Mouse (Mus musculus) heart, embryonic 12.5 days (tissue): ENCODE measurements around the gene Prss54. TPM values are rescaled to one million over a fixed set of nuclear protein-coding genes. Genes with fewer than 3 reads are reported as not detected.

Source experiments
- ATAC-seq: fragments of 200-750 bp; cut with Nextera tagmentation; 2 replicates; pipeline ENCODE4 v1.8.0; 2017; ENCODE audit warnings: moderate TSS enrichment, moderate library complexity; ENCODE audit not compliant: insufficient number of reproducible peaks, low FRiP score
- H3K27ac ChIP-seq: fragments of 300-500 bp; sonication (generic); 2 replicates; pipeline ENCODE4 v1.5.1; 2016; ENCODE audit warnings: mild to moderate bottlenecking, moderate library complexity; ENCODE audit not compliant: poor library complexity, severe bottlenecking
- H3K27me3 ChIP-seq: fragments of 300-500 bp; sonication (generic); replicated peaks from 2 replicates; pipeline ENCODE4 v1.6.1; 2016; ENCODE audit warnings: mild to moderate bottlenecking, moderate library complexity
- H3K36me3 ChIP-seq: fragments of 300-500 bp; sonication (generic); 2 replicates; pipeline ENCODE4 v1.6.1; 2016; ENCODE audit warnings: mild to moderate bottlenecking, moderate library complexity
- H3K4me1 ChIP-seq: fragments of 300-500 bp; sonication (generic); replicated peaks from 2 replicates; pipeline ENCODE4 v1.6.1; 2016; ENCODE audit warnings: mild to moderate bottlenecking
- H3K4me2 ChIP-seq: fragments of 300-500 bp; sonication (generic); 2 replicates; pipeline ENCODE4 v1.6.1; 2016; ENCODE audit warnings: mild to moderate bottlenecking, moderate library complexity
- H3K4me3 ChIP-seq: fragments of 300-500 bp; sonication (generic); 2 replicates; pipeline ENCODE4 v1.5.1; 2016; ENCODE audit warnings: mild to moderate bottlenecking
- H3K9ac ChIP-seq: fragments of 300-500 bp; sonication (generic); 2 replicates; pipeline ENCODE4 v1.6.1; 2016; ENCODE audit warnings: mild to moderate bottlenecking, moderate library complexity
- H3K9me3 ChIP-seq: fragments of 300-500 bp; sonication (generic); replicated peaks from 2 replicates; pipeline ENCODE4 v1.6.1; 2016; ENCODE audit warnings: mild to moderate bottlenecking, moderate library complexity
- WGBS: fragments of 180-500 bp; shearing (Covaris S2); methylation state at CpG from one replicate; pipeline ENCODE4 v1.1.7; 2016; 5-methylcytosine and 5-hydroxymethylcytosine counted together
- polyA plus RNA-seq: library from polyadenylated mRNA; unstranded; fragments of >200 nt; fragmentation: Nextera tagmentation; extraction: Ambion mirVana; gene quantifications from 2 replicates; pipeline ENCODE4 v1.2.1, GENCODE M21; 2016

The Prss54 gene
- polyA plus RNA-seq, 1 experiment from 2014 or later: not detected

GRCm38 (mm10) chr8:95599861-95600260, 23.7 kb upstream of the Prss54 start:
- Histone ChIP-seq H3K9me3 (no peaks in the 10 kb centered on the region; the same call in 1 of the 2 replicates), H3K27ac (no peak overlapping the region), H3K36me3 (no peaks in the 10 kb centered on the region), H3K9ac (peak overlapping the region; percentile 58; the same call in 1 of the 2 replicates), H3K4me3 (peak overlapping the region; percentile 21; the same call in 1 of the 2 replicates), H3K4me1 (peaks cover 16% of the 10 kb centered on the region), H3K27me3 (no peaks in the 10 kb centered on the region), H3K4me2 (peak overlapping the region; percentile 46)
- WGBS: 8% methylated on average over 11 of the region's 11 CpGs
- ATAC-seq: no peak

- H3K4me1 ChIP-seq: peaks cover 22% of the 10 kb centered on the region
- peak; percentile 87 for ATAC-seq
- no peaks in the 10 kb centered on the region for H3K27me3 ChIP-seq
- WGBS: 26% methylated on average over 4 of the region's 4 CpGs
- H3K36me3 ChIP-seq: no peaks in the 10 kb centered on the region
- no peak overlapping the region for H3K9ac ChIP-seq
- H3K9me3 ChIP-seq: no peaks in the 10 kb centered on the region; the same call in 1 of the 2 replicates
- H3K27ac ChIP-seq: peak overlapping the region; percentile 95
- peak overlapping the region; percentile 21 for H3K4me2 ChIP-seq
- H3K4me3 ChIP-seq: no peak overlapping the region
Measured at GRCm38 (mm10) chr8:95596841-95597241, 20.7 kb upstream of the Prss54 start.

- Histone ChIP-seq H3K4me1 (peaks cover 22% of the 10 kb centered on the region), H3K4me3 (no peak overlapping the region), H3K9me3 (no peaks in the 10 kb centered on the region; the same call in 1 of the 2 replicates), H3K27me3 (no peaks in the 10 kb centered on the region), H3K9ac (no peak overlapping the region), H3K36me3 (no peaks in the 10 kb centered on the region), H3K4me2 (no peak overlapping the region), H3K27ac (peak overlapping the region; percentile 75)
- ATAC-seq: no peak
- 78% methylated on average over 14 of the region's 14 CpGs for WGBS
Measured at GRCm38 (mm10) chr8:95595131-95595530, 19.0 kb upstream of the Prss54 start.

GRCm38 (mm10) chr8:95593439-95594393, 17.6 kb upstream of the Prss54 start:
- H3K9ac ChIP-seq: no peak overlapping the region
- H3K27ac ChIP-seq: no peak overlapping the region
- no peak overlapping the region for H3K4me2 ChIP-seq
- no peak overlapping the region for H3K4me3 ChIP-seq
- H3K9me3 ChIP-seq: no peaks in the 10 kb centered on the region; the same call in 1 of the 2 replicates
- 93% methylated on average over 7 of the region's 7 CpGs for WGBS
- no peak for ATAC-seq
- H3K4me1 ChIP-seq: peaks cover 22% of the 10 kb centered on the region
- H3K27me3 ChIP-seq: no peaks in the 10 kb centered on the region
- H3K36me3 ChIP-seq: no peaks in the 10 kb centered on the region

- H3K4me2 ChIP-seq: no peak overlapping the region
- ATAC-seq: peak; percentile 71; the same call in 1 of the 2 replicates
- H3K27me3 ChIP-seq: no peaks in the 10 kb centered on the region
- WGBS: 77% methylated on average over 12 of the region's 12 CpGs
- peaks cover 4% of the 10 kb centered on the region; the same call in 1 of the 2 replicates for H3K9me3 ChIP-seq
- H3K36me3 ChIP-seq: no peaks in the 10 kb centered on the region
- no peak overlapping the region for H3K27ac ChIP-seq
- H3K4me3 ChIP-seq: no peak overlapping the region
- peaks cover 21% of the 10 kb centered on the region for H3K4me1 ChIP-seq
- H3K9ac ChIP-seq: no peak overlapping the region
Measured at GRCm38 (mm10) chr8:95592131-95592780, 16.1 kb upstream of the Prss54 start.

- 65% methylated on average over 4 of the region's 4 CpGs for WGBS
- no peaks in the 10 kb centered on the region for H3K36me3 ChIP-seq
- H3K9me3 ChIP-seq: peaks cover 4% of the 10 kb centered on the region; the same call in 1 of the 2 replicates
- H3K4me2 ChIP-seq: no peak overlapping the region
- H3K4me3 ChIP-seq: no peak overlapping the region
- no peak overlapping the region for H3K27ac ChIP-seq
- no peaks in the 10 kb centered on the region for H3K27me3 ChIP-seq
- peaks cover 22% of the 10 kb centered on the region for H3K4me1 ChIP-seq
- no peak for ATAC-seq
- H3K9ac ChIP-seq: no peak overlapping the region; the same call in 1 of the 2 replicates
Measured at GRCm38 (mm10) chr8:95590539-95590938, 14.4 kb upstream of the Prss54 start.

GRCm38 (mm10) chr8:95589282-95589681, 13.1 kb upstream of the Prss54 start:
- no peaks in the 10 kb centered on the region for H3K36me3 ChIP-seq
- H3K27ac ChIP-seq: no peak overlapping the region

GRCm38 (mm10) chr8:95587339-95587738, 11.2 kb upstream of the Prss54 start:
- H3K4me2 ChIP-seq: no peak overlapping the region
- ATAC-seq: no peak

More at GRCm38 (mm10) chr8:95589282-95589681, 13.1 kb upstream of the Prss54 start:
- Histone ChIP-seq H3K4me1 (peaks cover 10% of the 10 kb centered on the region), H3K27me3 (no peaks in the 10 kb centered on the region), H3K4me3 (no peak overlapping the region), H3K9ac (no peak overlapping the region), H3K9me3 (peaks cover 4% of the 10 kb centered on the region; the same call in 1 of the 2 replicates), H3K4me2 (no peak overlapping the region)
- no peak for ATAC-seq
- 63% methylated on average over 10 of the region's 10 CpGs for WGBS

GRCm38 (mm10) chr8:95573146-95573545, 3.0 kb downstream of the Prss54 start:
- ATAC-seq: no peak
- no peaks in the 10 kb centered on the region for H3K36me3 ChIP-seq

More at GRCm38 (mm10) chr8:95587339-95587738, 11.2 kb upstream of the Prss54 start:
- peaks cover 4% of the 10 kb centered on the region; the same call in 1 of the 2 replicates for H3K9me3 ChIP-seq
- no peaks in the 10 kb centered on the region for H3K36me3 ChIP-seq
- no peaks in the 10 kb centered on the region for H3K27me3 ChIP-seq
- H3K4me3 ChIP-seq: no peak overlapping the region
- peak overlapping the region; percentile 82 for H3K27ac ChIP-seq
- H3K9ac ChIP-seq: no peak overlapping the region
- 38% methylated on average over 1 of the region's 1 CpGs for WGBS
- H3K4me1 ChIP-seq: peaks cover 10% of the 10 kb centered on the region

GRCm38 (mm10) chr8:95566809-95567208, 9.3 kb downstream of the Prss54 start:
- peaks cover 10% of the 10 kb centered on the region for H3K9me3 ChIP-seq
- H3K27ac ChIP-seq: no peak overlapping the region
- WGBS: 79% methylated on average over 6 of the region's 6 CpGs
- H3K9ac ChIP-seq: no peak overlapping the region
- no peaks in the 10 kb centered on the region for H3K27me3 ChIP-seq
- ATAC-seq: no peak
- H3K36me3 ChIP-seq: no peaks in the 10 kb centered on the region
- no peak overlapping the region for H3K4me3 ChIP-seq
- no peak overlapping the region for H3K4me2 ChIP-seq
- no peaks in the 10 kb centered on the region for H3K4me1 ChIP-seq

More at GRCm38 (mm10) chr8:95573146-95573545, 3.0 kb downstream of the Prss54 start:
- 79% methylated on average over 5 of the region's 5 CpGs for WGBS
- no peaks in the 10 kb centered on the region for H3K27me3 ChIP-seq
- no peak overlapping the region for H3K27ac ChIP-seq
- H3K9me3 ChIP-seq: peaks cover 10% of the 10 kb centered on the region
- 0 out of 2 replicates have a peak, but pooled peaks cover 3% of the 10 kb centered on the region for H3K4me1 ChIP-seq
- no peak overlapping the region for H3K9ac ChIP-seq
- no peak overlapping the region for H3K4me3 ChIP-seq
- H3K4me2 ChIP-seq: no peak overlapping the region

GRCm38 (mm10) chr8:95566217-95566616, 9.9 kb downstream of the Prss54 start:
- peaks cover 8% of the 10 kb centered on the region for H3K9me3 ChIP-seq
- no peaks in the 10 kb centered on the region for H3K4me1 ChIP-seq
- no peaks in the 10 kb centered on the region for H3K27me3 ChIP-seq
- 71% methylated on average over 4 of the region's 4 CpGs for WGBS
- H3K4me2 ChIP-seq: no peak overlapping the region
- no peak for ATAC-seq
- no peak overlapping the region for H3K27ac ChIP-seq
- no peak overlapping the region for H3K9ac ChIP-seq
- no peak overlapping the region for H3K4me3 ChIP-seq
- no peaks in the 10 kb centered on the region for H3K36me3 ChIP-seq
